Mouse (Mus musculus) thymus, postnatal 25 days (tissue): ENCODE results near the gene Nrros.

Source experiments
- DNase-seq: peaks from one replicate; pipeline ENCODE4 v3.0.0; 2022

The Nrros gene

DNA sequence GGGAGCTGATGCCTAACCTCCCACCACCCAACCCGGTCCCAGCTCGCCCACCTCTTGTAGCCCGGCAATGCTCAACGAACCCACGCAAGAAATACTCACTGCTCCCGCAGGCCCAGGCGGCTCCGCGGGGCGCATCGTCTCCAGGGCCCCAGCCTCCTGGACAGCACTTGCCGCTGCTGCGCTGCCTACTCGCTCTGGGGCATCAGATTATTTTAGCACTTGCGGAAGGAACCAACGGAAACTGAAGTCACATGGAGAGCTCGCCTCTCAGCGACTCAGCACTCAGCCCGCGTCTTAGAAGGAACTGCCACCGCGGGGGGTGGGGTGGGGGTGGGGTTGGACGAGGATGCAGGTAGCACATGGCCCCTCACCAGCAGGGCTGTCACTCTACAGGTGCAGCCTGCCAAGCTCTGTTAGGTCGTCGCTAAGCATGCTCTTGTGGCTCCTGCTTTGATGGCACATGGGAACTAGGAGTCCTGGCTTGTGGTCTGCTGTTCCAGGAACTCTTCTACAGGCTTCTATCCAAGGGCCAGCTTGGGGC is at the start of gene Nrros:
Gene Nrros, minus strand, starts transcription at position 314 of the 541 bp plus-strand sequence.
- peak; percentile 82 for DNase-seq

DNA sequence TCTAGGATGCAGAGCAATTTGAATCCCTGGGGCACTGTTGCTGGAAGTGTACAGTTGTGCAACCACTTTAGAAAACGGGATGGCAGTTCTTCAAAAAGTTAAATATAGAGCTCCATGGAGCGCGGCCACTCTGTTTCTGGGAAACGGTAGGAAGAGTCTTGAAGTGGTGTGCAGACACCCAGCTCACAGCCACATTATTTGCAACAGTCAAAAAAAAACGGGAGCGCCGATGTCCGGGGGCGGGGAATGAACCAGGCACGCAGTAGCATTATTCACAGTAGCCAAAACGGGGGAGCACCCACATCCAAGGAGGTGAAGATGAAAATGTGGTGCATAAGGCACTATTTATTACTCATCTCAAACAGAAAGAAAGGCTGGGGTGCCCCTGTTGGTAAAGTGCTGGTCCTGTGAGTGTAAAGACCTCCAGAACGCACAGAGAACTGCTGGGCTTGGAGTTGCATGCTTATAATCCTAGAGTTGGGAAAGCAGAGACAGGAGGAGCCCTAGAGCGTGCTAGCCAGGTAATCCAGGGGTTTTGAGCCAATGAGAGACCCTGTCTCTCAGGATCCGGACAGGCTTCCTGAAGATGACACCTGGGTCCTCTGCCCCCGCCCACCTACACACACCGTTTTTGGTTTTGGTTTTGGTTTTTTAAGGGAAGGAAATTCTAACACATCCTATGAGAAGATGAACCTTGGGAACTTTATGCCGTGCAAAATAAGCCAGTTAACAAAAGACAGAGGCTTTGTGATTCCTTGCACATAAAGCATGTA is 49.6 kb upstream of the Nrros start:
- no peak for DNase-seq

DNA sequence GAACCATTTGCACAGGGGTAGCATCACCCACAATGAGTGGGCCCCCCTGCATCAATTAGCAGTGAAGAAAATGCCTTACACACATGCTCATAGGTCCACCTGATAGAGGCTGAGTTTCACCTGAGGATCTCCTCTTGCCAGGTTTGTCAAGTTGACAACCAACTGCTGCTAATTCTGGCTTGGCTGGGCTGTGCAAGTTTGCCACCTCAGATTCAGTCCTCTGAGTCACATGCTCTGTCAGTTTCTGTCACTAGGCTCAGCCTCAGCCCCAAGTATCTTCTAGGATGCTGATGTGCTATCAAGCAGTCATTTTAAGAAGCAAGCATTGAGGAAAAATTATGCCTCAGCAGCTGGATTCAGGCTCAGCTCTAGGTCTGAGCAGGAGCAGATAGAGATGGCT is 48.8 kb upstream of the Nrros start:
- no peak for DNase-seq

DNA sequence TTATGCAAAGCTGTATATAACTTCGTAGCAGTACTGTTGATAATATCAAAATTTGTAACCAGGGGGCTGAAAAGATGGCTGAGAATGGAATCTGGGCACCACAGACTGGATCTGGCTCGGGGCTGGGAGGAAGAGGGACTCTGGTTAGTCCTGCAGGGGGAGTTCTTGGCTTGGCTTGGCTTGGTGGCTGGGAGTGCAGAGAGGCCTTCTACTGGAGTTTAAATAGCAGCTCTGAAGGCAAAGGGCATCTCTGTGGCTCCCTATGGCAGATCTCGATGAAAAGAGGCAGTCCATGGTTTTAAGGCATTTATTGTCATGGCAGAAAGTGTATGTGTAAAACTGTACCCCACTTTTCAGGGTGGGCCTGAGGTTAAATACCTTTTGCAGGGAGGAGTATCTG is 39.5 kb upstream of the Nrros start:
- peak; percentile 13 for DNase-seq

DNA sequence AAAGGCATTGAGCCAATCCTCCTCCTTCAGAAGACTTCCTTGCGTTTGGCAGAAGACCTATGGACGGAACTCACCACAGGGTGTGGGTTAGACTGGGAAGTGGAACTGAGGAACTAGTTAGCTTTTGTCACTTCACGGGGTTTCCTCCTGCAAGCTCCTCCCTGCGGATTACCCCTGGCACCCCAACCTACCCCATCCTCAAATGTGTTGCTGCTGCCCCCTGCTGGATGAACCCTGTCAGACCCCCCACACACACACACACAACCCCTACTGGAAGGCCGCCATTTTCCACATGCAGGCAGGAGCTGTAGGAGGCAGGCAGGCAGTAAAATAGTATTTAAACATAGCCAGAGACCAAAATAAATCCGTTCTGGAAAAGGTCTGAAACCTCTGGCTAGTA is 37.3 kb upstream of the Nrros start:
- DNase-seq = peak; percentile 95

DNA sequence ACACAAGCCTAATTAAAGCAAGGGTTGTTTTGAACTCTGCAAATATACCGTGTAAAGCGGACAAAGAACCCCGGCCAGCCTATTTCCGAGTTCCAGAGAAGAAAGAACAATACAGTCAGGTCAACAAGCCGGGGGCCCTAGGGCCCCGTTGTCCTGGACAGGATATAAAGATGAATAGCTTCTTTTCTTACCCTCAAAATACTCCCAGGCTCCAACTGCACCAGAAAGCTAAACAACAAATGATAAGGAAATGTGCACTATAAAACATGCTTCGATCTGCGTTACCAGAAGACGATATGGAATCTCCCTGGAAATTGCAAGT is 35.6 kb upstream of the Nrros start:
- no peak for DNase-seq

DNA sequence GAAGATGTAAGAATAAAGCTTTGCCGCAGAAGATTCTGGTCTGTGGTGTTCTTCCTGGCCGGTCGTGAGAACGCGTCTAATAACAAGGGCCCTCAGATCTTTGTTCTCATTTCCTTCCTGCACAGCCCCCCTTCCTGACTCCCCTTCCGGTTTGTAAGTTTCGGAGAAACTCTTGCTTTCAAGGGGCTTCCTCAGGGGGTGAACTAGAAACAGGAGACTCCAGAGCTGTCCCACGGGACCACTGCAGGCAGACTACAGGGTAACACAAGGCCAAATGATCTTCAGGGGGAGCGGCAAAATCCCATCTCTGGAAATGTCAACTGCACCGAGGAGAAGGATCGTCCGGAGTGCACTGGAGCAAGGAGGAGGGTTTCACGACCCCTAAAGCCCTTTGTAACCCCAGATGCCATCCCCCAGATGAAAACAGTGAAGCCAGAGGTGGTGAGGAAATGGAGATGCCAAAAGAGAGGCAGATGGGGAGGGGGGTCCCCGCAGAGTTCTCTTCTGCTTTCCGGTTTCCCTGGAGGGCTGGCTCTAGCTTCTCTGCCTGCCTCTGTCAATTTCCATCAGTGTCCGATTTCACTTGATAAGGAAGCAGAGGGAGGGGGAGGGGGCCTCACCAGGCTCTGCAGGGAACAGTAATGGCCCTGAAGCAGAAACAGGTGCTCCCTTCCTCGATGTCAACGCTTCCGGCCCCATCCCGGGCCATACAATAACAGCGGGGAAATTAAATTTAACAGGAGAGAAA is 35.0 kb upstream of the Nrros start:
- peak; percentile 62 for DNase-seq

DNA sequence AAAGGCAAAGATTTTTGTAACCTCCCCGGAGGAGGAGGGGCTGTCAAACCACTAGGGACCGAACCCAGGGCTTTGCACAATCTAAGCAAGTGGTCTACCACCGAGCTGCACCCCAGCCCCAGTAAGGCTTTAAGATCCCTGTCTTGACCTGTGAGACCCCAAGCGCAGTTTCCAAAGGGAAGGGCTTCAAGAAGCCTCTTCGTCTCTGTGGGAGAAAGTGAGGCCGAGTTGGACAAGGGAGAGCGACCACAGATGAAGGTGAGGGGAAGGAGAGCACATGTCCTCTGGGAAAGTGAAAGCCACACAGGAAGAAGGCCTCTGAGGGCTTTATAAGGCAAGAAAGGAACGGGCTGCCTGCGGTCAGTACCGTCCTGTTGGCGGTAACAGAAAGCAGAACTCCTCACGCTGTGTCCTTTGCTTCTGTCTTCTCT is 24.6 kb upstream of the Nrros start:
- peak; percentile 43 for DNase-seq

DNA sequence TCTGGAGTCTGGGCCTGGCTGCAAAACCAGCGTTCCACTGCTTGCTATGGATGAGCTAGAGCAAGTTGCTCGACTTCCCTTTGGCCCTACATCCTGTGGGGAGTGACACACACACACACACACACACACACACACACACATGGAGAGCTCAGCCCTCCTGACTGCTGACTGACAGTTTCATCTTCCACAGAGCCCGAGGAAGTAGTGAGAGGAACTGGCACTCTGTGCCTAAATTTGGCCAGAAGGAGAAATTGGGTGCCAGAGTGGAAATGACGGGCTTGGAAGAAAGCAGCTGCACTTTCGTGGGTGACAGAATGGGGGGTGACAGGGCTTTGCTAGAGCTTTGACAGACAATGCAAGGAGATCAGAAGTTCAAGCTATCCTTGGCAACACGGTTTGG is 23.7 kb upstream of the Nrros start:
- DNase-seq = peak; percentile 44

DNA sequence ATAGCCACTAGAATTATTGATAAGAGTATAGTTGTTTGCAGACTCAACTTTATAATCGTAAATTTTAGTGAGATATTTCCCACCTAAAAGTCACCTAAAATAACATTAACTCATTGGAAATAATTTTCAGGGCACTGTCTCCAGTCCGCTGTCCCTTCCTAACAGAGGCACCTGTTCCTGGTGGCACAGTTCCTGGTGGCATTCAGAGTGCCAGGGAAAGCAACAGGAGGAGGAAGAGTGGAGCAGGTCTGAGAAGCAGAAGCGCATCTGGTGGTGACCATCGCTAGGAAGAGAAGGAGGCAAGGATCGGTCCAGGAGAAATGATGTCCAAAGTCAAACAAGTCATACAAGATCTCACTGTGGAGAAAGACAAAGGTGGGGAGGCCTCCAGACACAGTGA is 20.7 kb upstream of the Nrros start:
- DNase-seq = no peak

DNA sequence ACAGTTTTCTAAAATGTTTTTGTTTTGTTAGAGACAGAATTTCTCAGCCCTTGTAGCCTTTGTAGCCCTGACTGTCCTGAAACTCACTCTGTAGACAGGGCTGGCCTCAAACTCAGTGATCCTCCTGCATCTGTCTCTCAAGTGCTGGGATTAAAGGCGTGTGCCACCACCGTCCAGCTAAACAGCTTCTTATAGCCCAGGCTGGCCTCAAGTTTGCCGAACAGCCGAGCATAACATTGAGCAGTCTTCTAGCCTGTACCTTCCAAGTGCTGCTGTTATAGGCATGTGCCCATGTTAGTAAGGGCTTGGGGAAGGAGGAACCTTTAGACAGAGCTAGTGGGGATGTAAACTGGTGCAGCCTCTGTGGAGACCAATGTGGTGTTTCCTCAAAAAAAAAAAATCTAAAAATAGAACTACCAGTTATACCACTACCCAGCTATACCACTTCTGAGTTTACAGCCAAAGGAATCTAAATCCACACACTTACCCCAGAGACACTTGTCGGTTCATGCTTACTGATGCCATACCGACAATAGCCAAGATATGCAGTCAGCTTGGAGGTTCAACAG is 14.0 kb upstream of the Nrros start, which contains the start of gene Bex6:
Gene Bex6, plus strand, starts transcription at position 491 of the 569 bp plus-strand sequence.
- no peak for DNase-seq

DNA sequence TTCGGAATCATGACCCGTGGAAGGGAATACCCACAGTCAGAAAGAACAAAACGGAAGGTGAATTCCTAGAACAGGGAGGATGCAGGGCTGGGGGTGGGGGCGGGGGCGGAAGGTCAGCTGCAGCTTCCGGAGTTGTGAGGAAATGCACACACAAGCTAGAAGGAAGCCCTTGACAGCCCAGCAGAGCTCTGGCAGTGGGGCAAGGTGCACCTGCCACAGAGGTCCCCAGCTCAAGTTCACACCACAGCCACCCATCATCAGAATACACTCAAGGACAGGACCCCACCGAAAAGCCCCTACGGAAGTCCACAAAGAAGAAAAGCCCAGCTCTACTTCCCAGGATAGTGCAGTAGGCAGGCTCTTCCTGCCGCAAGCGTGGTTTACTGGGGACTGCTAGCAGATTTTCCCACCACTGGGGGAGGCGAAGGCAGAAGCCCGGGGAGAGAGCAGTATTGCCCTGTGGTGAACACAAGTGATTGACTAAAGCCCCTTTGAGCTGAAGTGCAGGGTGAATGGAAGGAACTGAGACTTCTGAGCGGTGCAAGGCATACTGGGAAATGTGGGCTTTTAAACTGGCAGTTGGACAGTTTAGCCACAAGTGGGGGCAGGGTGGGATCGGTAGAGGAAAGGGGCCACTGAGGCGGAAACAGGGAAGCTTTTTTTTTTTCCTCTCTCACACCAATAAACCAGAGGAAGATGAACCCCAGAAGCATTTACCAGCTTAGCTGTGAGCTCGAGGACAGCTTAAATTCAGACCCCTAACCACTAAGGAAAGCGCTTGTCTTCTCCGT is 11.7 kb upstream of the Nrros start:
- DNase-seq = peak; percentile 81

DNA sequence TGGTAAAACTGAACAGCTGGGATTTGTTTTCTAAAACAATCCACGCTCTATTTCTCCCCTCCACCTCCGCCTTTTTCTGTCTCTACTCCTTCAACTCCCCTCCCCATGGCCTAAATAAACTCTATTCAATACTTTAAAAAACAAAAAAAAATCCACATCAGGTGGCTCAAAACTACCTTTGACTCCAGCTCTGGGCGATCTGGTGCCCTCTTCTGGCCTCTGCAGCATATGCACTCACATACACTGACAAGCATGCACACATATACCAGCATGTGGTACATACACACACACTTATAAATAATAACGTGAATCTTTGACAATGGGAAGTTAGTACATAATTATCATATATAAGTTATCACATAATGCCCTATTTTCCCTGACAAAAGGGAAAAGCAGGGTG is 9.6 kb upstream of the Nrros start:
- peak; percentile 59 for DNase-seq

DNA sequence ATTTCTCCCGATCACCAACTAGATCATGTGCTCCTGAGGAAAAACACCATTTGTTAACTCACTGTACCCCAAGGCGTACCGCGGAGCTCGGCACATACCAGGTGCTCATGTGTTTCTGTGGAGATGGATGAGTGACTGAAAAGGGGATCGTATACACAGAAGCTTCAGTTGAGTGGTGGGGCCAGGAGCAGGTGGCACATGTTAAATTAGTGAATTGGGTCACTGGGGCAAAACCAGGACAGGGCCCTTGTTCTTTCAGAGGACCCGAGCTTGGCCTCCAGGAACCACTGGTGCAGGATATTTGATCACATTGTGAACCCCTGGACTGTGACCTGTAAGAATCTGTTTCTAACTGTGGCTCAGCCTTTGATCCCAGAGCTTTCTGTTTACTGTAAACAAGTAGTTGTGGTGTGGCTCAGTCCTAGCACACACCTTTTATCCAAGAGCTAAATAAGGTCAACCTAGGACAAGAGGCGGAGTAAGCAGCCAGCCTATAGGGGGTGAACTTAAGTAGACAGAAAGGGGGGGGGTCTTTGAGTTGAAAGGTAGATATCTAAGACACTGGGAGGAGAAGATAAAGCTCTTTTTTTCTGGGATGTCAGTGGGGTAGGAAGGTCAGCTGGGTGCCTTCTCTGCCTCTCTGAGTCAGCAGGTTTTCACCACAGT is 9.1 kb upstream of the Nrros start:
- DNase-seq = peak; percentile 40

DNA sequence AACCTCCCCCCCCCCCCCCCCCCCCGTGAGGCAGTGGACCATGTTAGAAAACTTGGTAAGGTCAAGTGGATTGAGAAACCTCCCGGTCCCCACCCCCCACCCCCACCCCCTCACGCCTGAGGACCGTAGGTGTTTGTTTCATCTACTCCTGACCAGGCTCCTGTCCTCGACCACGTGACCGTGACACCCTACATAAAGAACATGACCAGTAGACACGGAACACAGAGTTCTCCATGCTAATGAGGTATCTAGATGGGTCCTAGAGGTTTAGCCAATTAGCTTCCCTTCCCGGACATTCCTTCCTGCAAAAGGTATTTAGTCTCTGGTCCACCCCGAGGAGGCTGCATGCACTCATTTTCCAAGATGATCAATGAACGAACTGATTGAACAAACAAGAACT is 8.0 kb upstream of the Nrros start:
- DNase-seq = no peak

DNA sequence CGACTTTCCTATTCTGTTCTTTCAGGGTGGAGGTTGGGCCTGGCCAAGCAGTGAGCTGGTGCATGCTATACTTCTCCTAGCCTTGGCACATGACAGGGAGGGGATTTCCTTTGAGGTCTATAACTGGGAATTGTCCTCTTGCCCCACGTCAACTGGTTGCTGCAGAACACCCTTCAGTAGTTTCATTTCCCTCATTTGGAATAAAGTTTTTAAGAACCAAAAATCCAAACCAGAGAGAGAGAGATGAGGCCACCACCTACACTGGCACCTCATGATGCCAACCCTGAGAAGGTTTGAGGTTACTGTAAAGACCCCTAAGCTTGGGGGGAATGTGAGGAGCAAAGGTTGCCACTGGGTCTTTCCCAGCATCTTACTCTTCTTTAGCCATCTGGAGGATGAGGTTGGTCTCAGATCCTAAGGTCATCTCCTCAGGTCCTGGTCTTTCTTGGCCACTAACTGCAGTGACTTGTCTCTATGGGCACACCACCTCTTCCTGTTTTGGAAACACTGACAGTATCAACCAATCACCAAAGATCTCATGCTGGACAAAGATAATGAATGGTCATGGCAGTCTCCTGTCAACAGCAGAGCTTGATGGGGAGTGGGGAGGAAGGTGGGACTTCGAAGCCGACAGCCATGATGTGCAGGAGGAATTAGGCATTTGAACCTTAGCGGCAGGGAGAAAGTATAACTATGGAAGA is 5.8 kb upstream of the Nrros start:
- DNase-seq = no peak

DNA sequence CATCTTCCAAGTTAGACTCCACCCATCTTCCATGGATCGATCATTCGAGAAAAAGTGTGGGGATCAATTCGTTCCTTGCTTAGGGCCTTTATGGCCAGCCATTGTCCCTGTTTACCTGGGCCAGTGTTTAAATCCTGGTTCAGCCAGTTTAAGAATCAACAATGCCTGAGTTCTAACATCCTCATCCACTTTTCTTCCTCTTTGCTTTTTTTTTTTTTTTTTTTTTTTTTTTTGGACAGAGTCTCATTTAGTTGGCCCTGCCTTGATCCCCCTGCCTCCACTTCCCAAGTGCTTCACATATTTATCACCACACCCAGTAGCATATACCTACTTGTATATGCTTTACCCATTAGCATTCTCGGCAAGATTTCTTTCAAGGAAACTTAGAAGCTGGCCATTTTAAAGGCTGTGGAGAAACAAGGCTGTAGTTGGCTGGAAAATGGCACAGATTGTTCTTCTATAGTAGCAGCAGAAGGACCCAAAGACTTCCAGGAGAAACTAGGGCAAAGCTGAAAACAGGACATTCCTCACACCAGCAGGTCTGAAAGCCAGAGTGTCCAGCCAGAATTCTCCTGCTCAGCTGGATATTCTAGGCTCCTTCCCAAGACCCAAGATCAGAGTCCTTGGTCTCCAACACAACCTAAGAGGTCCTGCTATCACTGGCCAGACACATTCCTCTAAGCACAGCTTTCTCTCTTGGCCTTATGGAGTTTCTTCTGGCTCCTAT is 2.6 kb upstream of the Nrros start:
- DNase-seq = no peak

DNA sequence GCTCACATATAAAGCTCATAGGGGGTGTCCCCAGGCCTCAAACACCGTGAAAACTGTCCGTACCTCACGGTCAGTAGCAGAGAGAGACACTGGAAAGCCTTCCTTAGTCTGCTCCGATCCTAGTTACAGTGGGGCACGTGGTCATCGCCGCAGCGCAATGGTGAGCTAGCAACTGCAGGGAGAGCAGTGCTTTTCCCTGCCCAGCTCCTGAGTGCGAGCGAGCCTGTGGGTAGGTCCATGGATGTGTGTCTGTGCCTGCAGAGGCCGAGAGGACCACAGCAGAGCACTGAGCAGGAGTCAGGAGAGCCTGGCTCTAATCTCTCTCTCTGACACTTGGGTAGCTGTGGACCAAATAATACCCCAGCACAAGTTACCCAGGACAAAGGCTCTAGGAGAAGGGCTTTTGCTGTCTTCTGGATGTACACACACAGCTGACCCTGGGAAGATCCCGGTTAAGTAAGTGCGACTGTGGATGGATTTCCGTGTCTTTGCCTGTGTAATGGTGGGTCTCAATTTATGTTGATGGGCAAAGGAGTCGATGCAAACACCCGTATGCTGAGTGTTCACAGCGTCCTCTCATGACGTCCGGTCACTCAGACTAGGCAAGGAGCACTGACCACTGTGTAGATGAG is 882 bp downstream of the Nrros start:
- peak; percentile 51 for DNase-seq

DNA sequence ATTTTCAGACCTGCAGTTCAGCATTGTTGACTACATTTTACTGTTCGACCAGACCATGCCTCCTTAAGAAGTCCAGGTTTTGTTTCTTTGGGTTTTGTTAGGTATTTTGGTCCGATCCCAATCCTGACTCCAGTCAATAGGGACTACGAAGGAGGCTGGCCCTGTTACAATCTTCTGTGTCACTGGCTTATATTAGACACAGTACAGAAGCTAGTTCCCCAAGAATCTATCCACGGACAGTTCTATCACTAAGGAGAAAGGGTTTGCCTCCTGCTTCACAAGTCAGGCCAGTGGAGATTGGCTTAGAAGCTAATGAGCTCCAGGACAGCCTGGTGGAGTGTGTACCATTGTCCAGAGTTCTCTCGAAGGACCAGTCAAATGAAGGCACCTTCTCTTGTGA is 1.5 kb downstream of the Nrros start:
- DNase-seq = no peak

DNA sequence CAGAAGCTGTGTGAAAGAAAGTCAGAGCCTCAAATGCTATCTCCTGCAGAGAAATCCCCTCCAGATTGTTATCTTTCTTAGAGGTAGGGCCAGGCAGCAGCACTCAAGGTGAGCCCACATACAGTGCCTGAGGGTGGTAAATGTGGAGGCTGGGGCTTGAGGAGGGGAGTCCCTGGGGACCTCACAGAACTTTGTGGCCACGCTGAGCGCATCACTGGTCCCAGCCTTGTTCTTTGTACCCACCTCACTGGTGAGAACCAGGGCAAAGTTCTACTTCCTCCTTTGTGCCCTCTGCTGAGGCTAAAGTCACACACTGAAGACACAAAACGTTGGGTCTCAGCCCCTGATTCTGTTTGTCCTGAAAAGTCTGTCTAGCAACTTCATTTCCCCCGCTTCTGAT is 2.0 kb downstream of the Nrros start:
- peak; percentile 66 for DNase-seq
